Mouse (Mus musculus): ENCODE results near the gene Synpo2.

DNA sequence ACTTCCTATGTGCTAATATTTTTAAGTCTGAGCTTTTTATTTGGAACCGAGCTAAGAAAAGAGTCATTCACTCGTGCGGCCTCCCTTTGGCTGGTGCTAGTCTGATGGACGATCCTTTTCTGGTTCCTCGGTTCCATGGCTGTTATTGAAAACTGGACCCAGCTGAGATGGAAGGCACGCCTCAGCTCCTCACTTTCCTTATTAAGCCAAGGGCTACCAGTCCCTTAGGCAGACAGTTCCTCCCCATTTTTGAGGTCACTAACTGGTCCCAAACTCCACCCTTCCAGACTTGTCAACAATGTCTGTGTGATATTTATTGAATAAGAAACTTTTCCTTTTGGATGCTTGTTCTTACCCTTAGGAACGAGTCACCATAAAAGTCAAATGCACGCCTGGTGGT, 112.1 kb downstream of the Synpo2 start:
- TF ChIP-seq CTCF (IDR thresholded peaks at IDR 0.05; ENCODE audit: low read depth) (no peak), EP300 (IDR thresholded peaks at IDR 0.05; ENCODE audit: low read depth) (no peak)

Measured in liver, postnatal 0 days (tissue).